Mouse (Mus musculus): ENCODE results near the gene Slc25a42. TPM values are rescaled to one million over a fixed set of nuclear protein-coding genes. Genes with fewer than 3 reads are reported as not detected.

Slc25a42 gene
- polyA plus RNA-seq, 1 experiment from 2014 or later: 12.2 TPM

DNA sequence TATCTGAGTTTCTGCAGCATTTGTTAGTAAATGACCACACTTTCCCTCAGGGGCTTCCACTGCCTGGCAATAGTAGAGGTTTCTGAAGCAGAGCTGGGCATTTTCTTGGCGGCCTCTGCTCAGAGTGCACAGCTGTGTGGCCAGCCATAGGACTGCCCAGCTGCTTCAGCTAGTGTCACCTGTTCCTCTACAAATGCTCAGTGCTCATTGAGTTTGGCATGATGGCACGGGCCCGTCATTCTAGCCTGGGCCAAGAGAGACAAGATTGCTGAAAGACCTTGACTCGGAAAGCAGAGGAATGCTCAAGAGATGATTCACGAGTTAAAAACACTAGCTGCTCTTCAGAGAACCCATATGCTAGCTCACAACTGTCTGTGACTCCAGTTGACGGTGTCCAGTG, 34.5 kb upstream of the Slc25a42 start:
- Histone ChIP-seq H3K36me3 (ENCODE audit: control insufficient read depth, insufficient read depth) (peaks cover 69% of the 10 kb centered on the region), H3K4me1 (replicated peaks; ENCODE audit: control insufficient read depth, insufficient read depth, low read length) (no peaks in the 10 kb centered on the region), H3K4me2 (replicated peaks; ENCODE audit: low read depth) (no peak overlapping the region), H3K9me3 (ENCODE audit: control insufficient read depth) (no peaks in the 10 kb centered on the region), H3K27me3 (replicated peaks; ENCODE audit: control insufficient read depth, insufficient read depth, low read length) (no peaks in the 10 kb centered on the region), H3K4me3 (ENCODE audit: low read depth, low read length) (no peak overlapping the region), H3K9ac (ENCODE audit: low read depth, low read length) (no peak overlapping the region), H3K27ac (ENCODE audit: low read depth, low read length) (no peak overlapping the region)
- 92% methylated on average over 6 of the region's 6 CpGs for WGBS
- no peak for ATAC-seq
- no peak for TF ChIP-seq CTCF (IDR thresholded peaks at IDR 0.05; ENCODE audit: low read depth)

DNA sequence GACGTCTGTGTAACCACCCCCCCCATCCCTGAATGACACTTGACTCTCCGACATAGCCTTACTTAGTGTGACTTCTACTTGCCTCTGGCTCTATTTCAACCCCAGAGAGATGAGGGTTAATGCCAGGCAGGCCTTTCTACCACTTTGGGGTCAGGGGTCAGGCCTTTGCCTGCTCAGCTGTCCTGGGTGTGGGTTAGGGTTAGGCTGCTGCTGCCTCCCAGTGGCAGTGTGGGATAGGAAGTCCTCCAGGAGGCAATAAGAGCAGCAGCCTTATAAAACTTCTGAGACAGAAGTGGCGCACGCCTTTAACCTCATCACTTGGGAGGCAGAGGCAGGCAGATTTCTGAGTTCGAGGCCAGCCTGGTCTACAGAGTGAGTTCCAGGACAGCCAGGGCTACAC, 28.5 kb upstream of the Slc25a42 start:
- Histone ChIP-seq H3K9ac (ENCODE audit: low read depth, low read length) (no peak overlapping the region), H3K36me3 (ENCODE audit: control insufficient read depth, insufficient read depth) (peaks cover 70% of the 10 kb centered on the region), H3K9me3 (ENCODE audit: control insufficient read depth) (no peaks in the 10 kb centered on the region), H3K4me2 (replicated peaks; ENCODE audit: low read depth) (no peak overlapping the region), H3K4me3 (ENCODE audit: low read depth, low read length) (no peak overlapping the region), H3K27ac (ENCODE audit: low read depth, low read length) (no peak overlapping the region), H3K27me3 (replicated peaks; ENCODE audit: control insufficient read depth, insufficient read depth, low read length) (no peaks in the 10 kb centered on the region), H3K4me1 (replicated peaks; ENCODE audit: control insufficient read depth, insufficient read depth, low read length) (no peaks in the 10 kb centered on the region; the same call in 1 of the 2 replicates)
- peak; percentile 55 for TF ChIP-seq CTCF (IDR thresholded peaks at IDR 0.05; ENCODE audit: low read depth)
- ATAC-seq: no peak
- WGBS: 89% methylated on average over 5 of the region's 5 CpGs

DNA sequence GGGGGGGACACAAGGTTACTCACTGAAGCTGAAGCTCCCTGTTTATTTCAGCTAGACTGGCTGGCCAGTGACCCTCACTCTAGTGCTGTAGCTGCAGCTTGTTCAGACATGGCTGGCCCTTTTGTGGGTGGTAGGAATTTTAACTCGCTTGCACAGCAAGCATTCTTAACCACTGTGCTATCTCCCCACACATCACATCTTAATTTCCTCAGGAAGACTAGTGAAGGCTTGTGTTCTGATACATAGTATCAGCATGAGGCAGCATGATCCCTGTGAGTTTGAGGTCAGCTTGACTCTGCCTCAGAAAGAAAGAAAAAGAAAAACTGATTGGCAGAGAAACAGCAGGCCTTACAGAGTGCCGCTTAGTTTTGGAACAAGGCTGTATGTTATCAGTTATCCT, 25.7 kb upstream of the Slc25a42 start:
- no peaks in the 10 kb centered on the region; the same call in 1 of the 2 replicates for H3K4me1 ChIP-seq (replicated peaks; ENCODE audit: control insufficient read depth, insufficient read depth, low read length)
- 89% methylated on average over 2 of the region's 2 CpGs for WGBS
- ATAC-seq: no peak
- no peak overlapping the region for H3K4me2 ChIP-seq (replicated peaks; ENCODE audit: low read depth)
- H3K27ac ChIP-seq (ENCODE audit: low read depth, low read length): no peak overlapping the region
- TF ChIP-seq CTCF (IDR thresholded peaks at IDR 0.05; ENCODE audit: low read depth): no peak
- H3K36me3 ChIP-seq (ENCODE audit: control insufficient read depth, insufficient read depth): peaks cover 57% of the 10 kb centered on the region
- no peaks in the 10 kb centered on the region for H3K27me3 ChIP-seq (replicated peaks; ENCODE audit: control insufficient read depth, insufficient read depth, low read length)
- H3K4me3 ChIP-seq (ENCODE audit: low read depth, low read length): no peak overlapping the region
- H3K9ac ChIP-seq (ENCODE audit: low read depth, low read length): no peak overlapping the region
- no peaks in the 10 kb centered on the region for H3K9me3 ChIP-seq (ENCODE audit: control insufficient read depth)

DNA sequence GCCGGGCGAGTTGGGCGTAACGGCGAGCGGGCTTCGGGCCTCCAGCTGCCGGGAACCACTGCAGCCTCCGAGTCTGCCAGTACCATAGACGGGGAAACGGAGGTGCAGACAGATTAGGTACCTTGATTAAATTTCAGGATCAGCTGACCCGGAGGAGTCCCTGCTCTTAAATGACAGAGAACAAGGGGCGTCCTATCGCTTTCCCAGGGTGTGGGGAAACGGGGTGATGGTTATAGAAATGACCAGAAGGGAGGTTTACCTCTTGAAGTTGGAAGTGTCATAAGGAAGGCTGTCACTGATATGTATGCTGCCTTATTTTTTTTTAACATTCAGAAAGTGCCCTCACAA, 22.6 kb upstream of the Slc25a42 start:
- Histone ChIP-seq H3K4me1 (replicated peaks; ENCODE audit: control insufficient read depth, insufficient read depth, low read length) (no peaks in the 10 kb centered on the region; the same call in 1 of the 2 replicates), H3K27ac (ENCODE audit: low read depth, low read length) (peak overlapping the region; percentile 90; the same call in 1 of the 2 replicates), H3K9ac (ENCODE audit: low read depth, low read length) (peak overlapping the region; percentile 65), H3K4me3 (ENCODE audit: low read depth, low read length) (peak overlapping the region; percentile 75), H3K4me2 (replicated peaks; ENCODE audit: low read depth) (peak overlapping the region; percentile 85), H3K9me3 (ENCODE audit: control insufficient read depth) (no peaks in the 10 kb centered on the region), H3K27me3 (replicated peaks; ENCODE audit: control insufficient read depth, insufficient read depth, low read length) (no peaks in the 10 kb centered on the region), H3K36me3 (ENCODE audit: control insufficient read depth, insufficient read depth) (peaks cover 38% of the 10 kb centered on the region)
- TF ChIP-seq CTCF (IDR thresholded peaks at IDR 0.05; ENCODE audit: low read depth): no peak
- 0% methylated on average over 15 of the region's 15 CpGs for WGBS
- ATAC-seq: no peak

DNA sequence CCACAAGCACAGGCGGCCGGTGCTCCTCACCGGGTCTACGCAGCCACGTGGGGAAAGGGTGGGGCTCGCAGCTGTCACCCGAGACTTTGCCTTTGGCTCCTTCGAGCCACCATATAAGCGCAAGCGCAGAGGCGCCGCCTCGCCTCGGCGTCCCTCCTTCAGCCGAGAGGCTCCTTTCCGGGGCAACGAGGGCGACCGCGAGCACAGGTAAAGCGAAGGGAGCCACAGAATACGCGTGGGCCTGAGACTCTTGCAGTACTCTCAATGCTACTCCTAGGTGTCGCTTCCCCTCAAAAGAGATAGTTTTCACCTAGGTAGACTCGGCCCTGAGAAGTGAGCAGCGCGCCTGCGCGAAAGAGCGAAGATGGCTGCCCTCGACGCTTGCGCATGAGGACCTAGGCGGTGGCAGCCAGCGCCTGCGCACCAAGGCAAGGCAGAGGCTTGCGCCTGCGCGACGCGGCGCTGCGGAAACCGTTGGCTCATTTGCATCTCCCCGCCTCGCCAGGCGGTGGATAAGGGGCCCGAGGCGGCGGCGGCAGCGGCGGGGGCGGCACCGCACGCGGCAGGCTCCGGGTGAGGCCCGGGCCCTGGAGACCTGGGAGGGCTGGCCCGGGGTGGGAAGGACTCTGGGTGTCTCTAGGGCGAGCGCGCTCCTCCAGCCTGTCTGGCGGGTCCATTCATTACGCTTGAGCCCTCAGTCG, 22.1 kb upstream of the Slc25a42 start, which contains the start of the genes Sugp2 and Armc6:
Sugp2 (plus strand) TSS at position 147 of the 701 bp plus-strand sequence.
Armc6 (minus strand) TSS at position 387 of the 701 bp plus-strand sequence.
- peak within 1 kb of the TSS; percentile 65 for H3K9ac ChIP-seq (ENCODE audit: low read depth, low read length)
- peak within 1 kb of the TSS; percentile 90 for H3K27ac ChIP-seq (ENCODE audit: low read depth, low read length)
- ATAC-seq: peak; percentile 95
- TF ChIP-seq CTCF (IDR thresholded peaks at IDR 0.05; ENCODE audit: low read depth): no peak
- H3K27me3 ChIP-seq (replicated peaks; ENCODE audit: control insufficient read depth, insufficient read depth, low read length): no peaks in the 10 kb centered on the region
- no peaks in the 10 kb centered on the region for H3K9me3 ChIP-seq (ENCODE audit: control insufficient read depth)
- whole genome bisulfite sequencing: under 1% methylated on average over 67 of the region's 67 CpGs
- no peaks in the 10 kb centered on the region; the same call in 1 of the 2 replicates for H3K4me1 ChIP-seq (replicated peaks; ENCODE audit: control insufficient read depth, insufficient read depth, low read length)
- peaks cover 40% of the 10 kb centered on the region for H3K36me3 ChIP-seq (ENCODE audit: control insufficient read depth, insufficient read depth)
- H3K4me3 ChIP-seq (ENCODE audit: low read depth, low read length): peak within 1 kb of the TSS; percentile 75
- H3K4me2 ChIP-seq (replicated peaks; ENCODE audit: low read depth): peak within 1 kb of the TSS; percentile 85

DNA sequence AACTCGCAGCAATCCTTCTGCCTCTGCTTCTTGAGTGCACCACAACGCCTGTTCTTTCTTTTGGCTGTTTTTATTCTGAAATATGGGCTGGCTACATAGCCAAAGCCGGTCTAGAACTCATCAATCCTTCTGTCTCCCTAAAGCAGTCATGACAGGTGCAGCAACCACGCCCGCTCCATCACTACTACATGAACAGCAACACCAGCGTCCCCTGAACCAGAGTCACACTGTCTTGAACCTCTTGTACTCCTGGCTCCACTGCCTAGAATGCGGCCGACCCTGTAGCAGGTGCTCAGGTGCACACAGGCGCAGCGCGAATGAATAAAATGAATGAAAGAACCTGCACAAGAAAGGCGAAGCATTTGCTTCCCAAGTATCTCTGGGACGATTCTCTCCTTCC, 21.5 kb upstream of the Slc25a42 start:
- no peaks in the 10 kb centered on the region; the same call in 1 of the 2 replicates for H3K4me1 ChIP-seq (replicated peaks; ENCODE audit: control insufficient read depth, insufficient read depth, low read length)
- no peaks in the 10 kb centered on the region for H3K9me3 ChIP-seq (ENCODE audit: control insufficient read depth)
- H3K27me3 ChIP-seq (replicated peaks; ENCODE audit: control insufficient read depth, insufficient read depth, low read length): no peaks in the 10 kb centered on the region
- no peak for ATAC-seq
- peak overlapping the region; percentile 75 for H3K4me3 ChIP-seq (ENCODE audit: low read depth, low read length)
- peaks cover 42% of the 10 kb centered on the region for H3K36me3 ChIP-seq (ENCODE audit: control insufficient read depth, insufficient read depth)
- no peak overlapping the region for H3K27ac ChIP-seq (ENCODE audit: low read depth, low read length)
- H3K4me2 ChIP-seq (replicated peaks; ENCODE audit: low read depth): peak overlapping the region; percentile 85
- 4% methylated on average over 13 of the region's 13 CpGs for WGBS
- no peak for TF ChIP-seq CTCF (IDR thresholded peaks at IDR 0.05; ENCODE audit: low read depth)
- peak overlapping the region; percentile 65 for H3K9ac ChIP-seq (ENCODE audit: low read depth, low read length)
